8 mouse cellular contexts compared by ENCODE assay signal in the genomic region with DNA sequence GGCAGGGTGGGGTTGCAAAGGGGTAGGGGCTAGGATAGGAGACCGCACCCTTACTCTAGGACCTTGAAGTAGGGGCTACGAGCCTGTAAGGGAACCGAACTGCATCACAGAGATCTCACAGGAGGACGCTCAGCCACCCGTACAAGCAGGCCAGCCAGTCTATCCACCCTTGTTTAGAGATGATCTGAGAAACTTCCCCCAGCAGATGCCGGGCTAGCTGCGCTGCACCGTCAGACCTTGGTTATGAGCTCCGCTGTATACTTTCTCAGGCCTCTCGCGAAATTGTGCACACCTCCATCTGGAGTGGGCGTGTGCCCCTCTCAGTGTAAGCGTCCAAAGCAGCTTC. TPM values are rescaled to one million over a fixed set of nuclear protein-coding genes. Genes with fewer than 3 reads are reported as not detected.
A peak's percentile ranks its signal among the peaks of the same experiment; 100 is the strongest.
DNase-seq lines count a peak whose midpoint lies in the region; ATAC-seq and TF ChIP-seq lines count a peak whose summit lies in the region.

No protein-coding gene starts in this region.

- no peaks in the 10 kb centered on the region for H3K9me3 ChIP-seq in liver, embryonic 11.5 days (ENCODE audit: control insufficient read depth, low read length)
- H3K9me3 ChIP-seq in forebrain, embryonic 10.5 days, result no peaks in the 10 kb centered on the region
- no peaks in the 10 kb centered on the region for H3K9me3 ChIP-seq in intestine, embryonic 14.5 days (ENCODE audit: control insufficient read depth, low read length)
- no peaks in the 10 kb centered on the region for H3K9me3 ChIP-seq in neural tube, embryonic 15.5 days (replicated peaks)

- H3K4me3 ChIP-seq in liver, embryonic 11.5 days (ENCODE audit: low read depth, low read length), result 0 out of 2 replicates have a peak overlapping the region, but pooled peaks have one; percentile 10
- peak overlapping the region; percentile 55 for H3K4me3 ChIP-seq in forebrain, embryonic 10.5 days
- H3K4me3 ChIP-seq in intestine, embryonic 14.5 days (ENCODE audit: low read depth, low read length), result peak overlapping the region; percentile 31; the same call in 1 of the 2 replicates
- peak overlapping the region; percentile 67 for H3K4me3 ChIP-seq in neural tube, embryonic 15.5 days (replicated peaks)
- no peak overlapping the region for H3K4me3 ChIP-seq in lung, adult 2 months (replicated peaks; ENCODE audit: extremely low read depth, low read depth, low read length)

- WGBS in liver, embryonic 11.5 days, result 28% methylated on average over 13 of the region's 13 CpGs
- WGBS in forebrain, embryonic 10.5 days, result 12% methylated on average over 13 of the region's 13 CpGs
- 11% methylated on average over 13 of the region's 13 CpGs for WGBS in intestine, embryonic 14.5 days
- WGBS in neural tube, embryonic 15.5 days, result 5% methylated on average over 13 of the region's 13 CpGs
- 14% methylated on average over 13 of the region's 13 CpGs for WGBS in lung, adult 2 months

- no peak for ATAC-seq in liver, embryonic 11.5 days (replicated peaks; ENCODE audit: low FRiP score)
- no peak for ATAC-seq in intestine, embryonic 14.5 days (replicated peaks; ENCODE audit: low FRiP score, low TSS enrichment, low read depth)
- peak; percentile 49 for ATAC-seq in neural tube, embryonic 15.5 days (ENCODE audit: low FRiP score)

- no peak for TF ChIP-seq CTCF in lung, adult 2 months (IDR thresholded peaks at IDR 0.05; ENCODE audit: insufficient read depth, low read length)

- peak overlapping the region; percentile 41 for H3K4me2 ChIP-seq in liver, embryonic 11.5 days
- peak overlapping the region; percentile 53 for H3K4me2 ChIP-seq in intestine, embryonic 14.5 days (ENCODE audit: low read length)
- H3K4me2 ChIP-seq in neural tube, embryonic 15.5 days, result peak overlapping the region; percentile 77

- DNase-seq in liver, embryonic 11.5 days (ENCODE audit: low spot score), result no peak
- DNase-seq in liver, result no peak
- peak; percentile 37 for DNase-seq in forebrain, embryonic 10.5 days (ENCODE audit: extremely low spot score, low spot score)
- DNase-seq in intestine, embryonic 14.5 days (ENCODE audit: low spot score), result no peak
- DNase-seq in spleen, adult 12 weeks (ENCODE audit: low spot score), result no peak
- no peak for DNase-seq in kidney, adult 11 months
- no peak for DNase-seq in lung, adult 2 months

- H3K9ac ChIP-seq in liver, embryonic 11.5 days (ENCODE audit: low read depth, low read length), result no peak overlapping the region
- no peak overlapping the region for H3K9ac ChIP-seq in intestine, embryonic 14.5 days (ENCODE audit: low read length)
- H3K9ac ChIP-seq in neural tube, embryonic 15.5 days (replicated peaks), result peak overlapping the region; percentile 70

- TF ChIP-seq POLR2A in lung, adult 2 months (IDR thresholded peaks at IDR 0.05; ENCODE audit: borderline replicate concordance, extremely low read depth, low read depth, low read length), result no peak

- H3K27ac ChIP-seq in liver, embryonic 11.5 days (ENCODE audit: low read depth, low read length), result no peak overlapping the region
- H3K27ac ChIP-seq in forebrain, embryonic 10.5 days, result peak overlapping the region; percentile 65
- H3K27ac ChIP-seq in intestine, embryonic 14.5 days (ENCODE audit: low read depth), result no peak overlapping the region
- H3K27ac ChIP-seq in neural tube, embryonic 15.5 days (replicated peaks), result peak overlapping the region; percentile 79

- no peaks in the 10 kb centered on the region for H3K4me1 ChIP-seq in liver, embryonic 11.5 days (replicated peaks; ENCODE audit: control insufficient read depth, insufficient read depth, low read length)
- peaks cover 52% of the 10 kb centered on the region for H3K4me1 ChIP-seq in forebrain, embryonic 10.5 days
- peaks cover 4% of the 10 kb centered on the region for H3K4me1 ChIP-seq in intestine, embryonic 14.5 days (replicated peaks; ENCODE audit: control insufficient read depth, insufficient read depth, low read length)
- H3K4me1 ChIP-seq in neural tube, embryonic 15.5 days, result peaks cover 57% of the 10 kb centered on the region
- no peaks in the 10 kb centered on the region for H3K4me1 ChIP-seq in lung, adult 2 months (ENCODE audit: control insufficient read depth, insufficient read depth, low read length)

- no peaks in the 10 kb centered on the region for H3K36me3 ChIP-seq in liver, embryonic 11.5 days (ENCODE audit: control insufficient read depth, insufficient read depth, low read length)
- no peaks in the 10 kb centered on the region for H3K36me3 ChIP-seq in forebrain, embryonic 10.5 days (replicated peaks)
- no peaks in the 10 kb centered on the region for H3K36me3 ChIP-seq in intestine, embryonic 14.5 days (ENCODE audit: control insufficient read depth, insufficient read depth, low read length)
- H3K36me3 ChIP-seq in neural tube, embryonic 15.5 days, result no peaks in the 10 kb centered on the region

- H3K27me3 ChIP-seq in liver, embryonic 11.5 days (replicated peaks; ENCODE audit: control insufficient read depth, insufficient read depth, low read length), result peaks cover 63% of the 10 kb centered on the region
- H3K27me3 ChIP-seq in forebrain, embryonic 10.5 days (ENCODE audit: poor library complexity, severe bottlenecking), result peaks cover 100% of the 10 kb centered on the region
- peaks cover 36% of the 10 kb centered on the region for H3K27me3 ChIP-seq in intestine, embryonic 14.5 days (replicated peaks; ENCODE audit: control insufficient read depth, insufficient read depth, low read length)
- no peaks in the 10 kb centered on the region for H3K27me3 ChIP-seq in neural tube, embryonic 15.5 days (replicated peaks)

RNA-seq across cellular contexts. Expression of a gene that starts 50.8 kb away (rescaled TPM):
- polyA plus RNA-seq in liver, embryonic 11.5 days (2014; fragmentation: Nextera tagmentation; extraction: Ambion mirVana), result 6.2 TPM in 2 replicates
- polyA plus RNA-seq in forebrain, embryonic 10.5 days (2016; fragmentation: Nextera tagmentation; extraction: Ambion mirVana), result 4.5 and 6.1 TPM in 2 replicates
- 31.5 and 32.1 TPM in 2 replicates for polyA plus RNA-seq in intestine, embryonic 14.5 days (2014; fragmentation: Nextera tagmentation; extraction: Ambion mirVana)
- 27.6 and 31.3 TPM in 2 replicates for polyA plus RNA-seq in neural tube, embryonic 15.5 days (2015; fragmentation: Nextera tagmentation; extraction: Ambion mirVana)
- polyA plus RNA-seq in lung, adult 2 months (2012; rRNA removed), result 23.9 and 33.9 TPM in 2 replicates

Comparison
In these comparisons a context has a peak if more than half of its experiments do, and no peak if none do; other contexts are left out.
1. H3K27ac ChIP-seq: peak in forebrain, embryonic 10.5 days (single experiment) and neural tube, embryonic 15.5 days (single experiment); none in liver, embryonic 11.5 days (single experiment) and intestine, embryonic 14.5 days (single experiment).
2. Peak in every context shown above with its lines, with median percentiles within 50 percentile points of each other: H3K4me2 ChIP-seq.